Mouse (Mus musculus): ENCODE results near the gene Grip2.

GRCm38 (mm10) chr6:91713370-91713896, 113.6 kb downstream of the Grip2 start:
- TF ChIP-seq EP300 (IDR thresholded peaks at IDR 0.05; ENCODE audit: low read depth), result no peak
- no peak for TF ChIP-seq CTCF (IDR thresholded peaks at IDR 0.05; ENCODE audit: low read depth)
